Mouse (Mus musculus) heart, adult 2 months (tissue): ENCODE results near the gene Tcf7l2.

ENCODE experiments used
- CTCF ChIP-seq: fragments of 200-600 bp; IDR thresholded peaks from 2 replicates; pipeline ENCODE4 v1.8.1; 2022; ENCODE audit warnings: antibody characterized with exemption, mild to moderate bottlenecking, moderate library complexity
- POLR2A ChIP-seq: fragments of 200-500 bp; IDR thresholded peaks from 2 replicates; pipeline ENCODE4 v1.6.1; 2011; ENCODE audit warnings: mild to moderate bottlenecking, low read depth, low read length, control low read depth; ENCODE audit not compliant: insufficient read depth

DNA sequence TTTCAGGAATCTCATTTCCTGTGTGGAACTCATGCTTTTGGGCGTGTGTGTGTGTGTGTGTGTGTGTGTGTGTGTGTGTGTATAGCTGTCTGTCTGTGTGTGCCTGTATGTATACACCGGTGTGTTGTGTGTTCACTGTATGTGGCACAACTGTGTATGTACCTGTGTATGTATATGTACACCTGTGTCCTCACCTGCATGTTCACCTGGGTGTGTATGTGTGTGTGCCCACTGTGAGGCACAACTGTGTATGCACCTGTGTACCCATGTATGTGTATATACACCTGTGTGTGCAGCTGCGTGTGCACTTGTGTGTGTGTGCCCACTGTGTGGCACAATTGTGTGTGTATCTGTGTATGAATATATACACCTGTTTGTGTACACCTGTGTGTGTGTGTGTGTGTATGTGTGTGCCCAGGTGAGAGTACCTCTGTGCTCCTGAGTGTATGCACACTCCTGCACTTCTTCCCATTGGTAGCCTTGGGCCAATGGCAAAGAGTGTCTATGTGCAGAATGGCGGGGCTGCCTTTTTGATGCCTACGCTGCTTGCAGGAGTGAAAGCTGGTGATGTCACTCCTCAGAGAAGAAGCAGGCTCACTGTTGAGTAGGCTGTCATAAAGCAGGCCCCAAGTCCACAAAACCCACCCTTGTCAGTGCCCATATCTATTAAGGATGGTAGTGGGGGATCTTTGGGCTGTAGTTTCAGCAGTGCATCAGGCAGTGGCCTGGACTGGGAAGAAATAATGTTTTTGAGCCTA lies 95.5 kb downstream of the Tcf7l2 start:
- TF ChIP-seq CTCF: no peak
- no peak for TF ChIP-seq POLR2A
